Mouse (Mus musculus) mammary gland, adult 2 months (tissue): ENCODE measurements around the gene Slc37a1. TPM values are rescaled to one million over a fixed set of nuclear protein-coding genes. Genes with fewer than 3 reads are reported as not detected.

Experiments
- polyA plus RNA-seq: library from polyadenylated mRNA; depleted of rRNA; stranded (reverse); fragments of >200 nt; gene quantifications from 2 replicates; pipeline ENCODE4 v1.2.3, GENCODE M21; 2012; ENCODE audit warnings: low replicate concordance; rRNA removed

The Slc37a1 gene
- polyA plus RNA-seq: 22.5 and 28.7 TPM in 2 replicates

DNA sequence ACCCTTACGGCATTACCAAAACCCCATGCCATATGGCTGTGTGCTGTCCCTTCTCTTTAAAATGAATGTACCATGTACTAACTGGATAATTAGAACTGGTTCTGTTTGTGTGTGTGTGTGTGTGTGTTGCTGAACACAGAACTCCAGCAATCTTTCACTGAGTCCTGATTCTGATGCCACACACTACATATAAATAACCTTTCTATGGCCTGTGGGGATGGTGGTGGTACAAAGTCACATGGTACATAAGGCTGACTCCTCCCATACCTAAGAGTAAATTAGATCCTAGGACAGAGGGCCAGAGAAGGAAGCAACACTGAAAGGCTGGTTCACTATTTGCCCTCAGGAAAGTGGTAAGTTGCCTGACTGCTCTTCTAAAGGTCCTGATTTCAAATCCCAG is at the start of gene Slc37a1:
Gene Slc37a1 (plus strand): TSS at position 301 of the 400 bp plus-strand sequence.

DNA sequence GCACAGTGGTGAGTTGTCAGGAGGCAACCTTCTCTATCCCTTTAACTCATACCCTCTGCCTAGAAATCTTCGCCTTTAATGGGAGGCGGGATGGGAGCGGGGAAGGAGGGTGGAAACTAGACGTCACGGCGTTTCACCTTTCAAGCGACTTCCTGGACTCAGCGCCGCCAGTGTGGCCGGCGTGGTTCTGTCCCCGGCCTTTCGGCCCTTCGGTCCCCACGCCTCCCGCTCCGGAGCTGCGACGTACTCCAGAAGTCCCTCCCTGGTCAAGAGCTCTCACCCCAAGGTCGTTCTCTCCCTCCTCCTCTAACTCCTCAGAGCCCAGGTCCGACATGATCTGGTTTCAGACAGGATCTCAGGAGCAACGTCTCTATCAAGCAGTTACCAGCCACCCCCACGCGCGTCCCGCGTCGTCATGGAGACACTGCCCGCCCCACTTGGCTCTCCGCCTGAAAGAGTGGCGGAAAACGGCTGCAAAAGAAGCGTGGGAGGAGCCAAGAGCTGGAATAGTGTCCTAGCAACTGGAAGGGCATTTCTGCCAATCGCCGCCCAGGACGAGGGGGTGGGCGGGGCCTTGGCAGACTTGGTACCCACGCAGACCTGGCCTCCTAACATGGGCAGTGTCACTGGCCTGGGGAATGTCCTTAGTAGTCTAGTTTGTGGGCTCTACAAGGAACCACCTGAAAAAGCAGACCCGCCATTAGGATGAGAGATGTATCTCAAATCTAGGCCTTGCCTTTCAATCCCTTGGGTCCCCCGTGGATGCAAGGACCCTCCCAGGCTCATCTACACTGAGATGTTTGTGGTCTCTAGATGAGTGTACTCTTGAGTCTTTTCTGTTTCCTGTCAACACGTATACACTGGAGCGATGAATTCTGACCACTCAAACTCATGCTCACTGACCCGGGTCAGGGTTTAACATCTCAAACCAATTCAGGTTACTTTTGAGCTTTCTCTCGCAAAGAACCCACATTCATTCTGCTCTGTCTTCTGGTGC is 9.4 kb upstream of the Slc37a1 start, which contains the start of gene Rsph1:
Gene Rsph1 (minus strand): TSS at position 462 of the 997 bp plus-strand sequence.

DNA sequence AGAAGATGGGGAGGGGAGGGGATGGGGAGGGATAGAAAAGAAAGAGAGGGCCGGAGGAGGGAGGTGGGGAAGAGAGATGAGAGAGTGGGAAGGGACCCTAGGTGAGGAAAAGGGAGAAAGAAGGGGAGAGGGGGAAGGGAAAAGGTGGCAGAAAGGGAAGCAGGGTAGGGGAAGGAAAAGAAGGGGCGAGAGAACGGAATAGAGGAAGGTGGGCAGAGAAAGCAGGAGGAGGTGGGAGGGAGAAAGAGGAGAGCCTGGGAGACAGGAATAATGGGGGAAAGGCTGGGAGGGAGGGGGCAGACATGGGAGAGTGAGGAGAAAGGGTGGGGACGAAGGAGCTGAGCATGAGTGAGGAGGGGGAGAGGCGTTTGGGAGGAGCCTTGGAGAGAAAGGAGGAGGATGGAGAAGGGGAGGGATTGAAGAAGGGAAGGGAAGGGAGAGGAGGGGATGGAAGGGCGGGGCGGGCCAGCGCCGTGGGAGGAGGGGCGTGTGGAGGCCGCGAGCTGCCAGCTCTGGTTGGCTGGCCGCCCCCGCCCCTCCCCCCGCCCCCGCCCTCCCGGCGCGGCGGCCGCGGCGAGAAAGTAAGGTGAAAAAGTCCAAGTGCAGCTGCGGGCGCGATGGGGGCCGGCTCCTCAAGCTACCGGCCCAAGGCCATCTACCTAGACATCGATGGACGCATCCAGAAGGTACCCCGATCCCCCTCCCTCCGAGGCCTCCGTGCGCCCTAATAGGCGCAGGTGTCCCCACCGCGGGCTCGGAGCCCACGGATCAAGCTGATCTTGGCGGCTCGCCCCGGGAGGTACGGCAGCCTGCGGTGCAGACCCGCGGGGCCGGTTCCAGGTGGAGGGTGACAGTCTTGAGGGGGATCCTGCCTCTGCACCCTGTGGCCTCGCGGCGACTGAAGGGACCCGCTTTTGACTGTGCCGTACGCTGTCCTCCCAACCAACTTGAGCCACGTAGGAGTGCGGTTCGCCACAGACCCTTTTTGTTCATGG is 99.4 kb downstream of the Slc37a1 start, which contains the start of gene Pde9a:
Gene Pde9a (plus strand): TSS at position 540 of the 995 bp plus-strand sequence.

Other genes starting within 250 kb of the Slc37a1 start
- 21.3 and 31.8 TPM in 2 replicates for gene Abcg1, start 229.1 kb upstream of the Slc37a1 start, polyA plus RNA-seq
- gene Tff3, start 157.1 kb upstream of the Slc37a1 start, polyA plus RNA-seq: not detected in 2 replicates
- not detected in 2 replicates for gene Tff2, start 142.5 kb upstream of the Slc37a1 start, polyA plus RNA-seq
- 0.19 TPM in 1 of 2 replicates, not detected in the other for gene Tff1, start 121.5 kb upstream of the Slc37a1 start, polyA plus RNA-seq
- 0.09 and 0.13 TPM in 2 replicates for gene Tmprss3, start 87.8 kb upstream of the Slc37a1 start, polyA plus RNA-seq
- 9.8 and 18.8 TPM in 2 replicates for gene Ubash3a, start 78.9 kb upstream of the Slc37a1 start, polyA plus RNA-seq
- 0.34 TPM in 1 of 2 replicates, not detected in the other for gene Rsph1, start 9.4 kb upstream of the Slc37a1 start, polyA plus RNA-seq
- 18.1 and 26.8 TPM in 2 replicates for gene Pde9a, start 99.4 kb downstream of the Slc37a1 start, polyA plus RNA-seq
- gene Wdr4, start 233.2 kb downstream of the Slc37a1 start, polyA plus RNA-seq: 27.6 and 28.7 TPM in 2 replicates
- gene Ndufv3, start 233.3 kb downstream of the Slc37a1 start, polyA plus RNA-seq: 161 and 203 TPM in 2 replicates